Mouse (Mus musculus) hindbrain, embryonic 12.5 days (tissue): ENCODE measurements around the gene Egfl8. TPM values are rescaled to one million over a fixed set of nuclear protein-coding genes. Genes with fewer than 3 reads are reported as not detected.

Source experiments
- ATAC-seq: fragments of 200-750 bp; cut with Nextera tagmentation; 2 replicates; pipeline ENCODE4 v1.8.0; 2017; ENCODE audit warnings: moderate TSS enrichment; ENCODE audit not compliant: low FRiP score
- H3K27ac ChIP-seq: fragments of 300-500 bp; sonication (generic); 2 replicates; pipeline ENCODE4 v1.5.1; 2016; ENCODE audit warnings: mild to moderate bottlenecking
- H3K27me3 ChIP-seq: fragments of 300-500 bp; sonication (generic); 2 replicates; pipeline ENCODE4 v1.6.1; 2016; ENCODE audit warnings: mild to moderate bottlenecking
- H3K36me3 ChIP-seq: fragments of 300-500 bp; sonication (generic); 2 replicates; pipeline ENCODE4 v1.6.1; 2016; ENCODE audit warnings: mild to moderate bottlenecking
- H3K4me1 ChIP-seq: fragments of 300-500 bp; sonication (generic); 2 replicates; pipeline ENCODE4 v1.6.1; 2016
- H3K4me2 ChIP-seq: fragments of 300-500 bp; sonication (generic); replicated peaks from 2 replicates; pipeline ENCODE4 v1.6.1; 2016; ENCODE audit warnings: mild to moderate bottlenecking
- H3K4me3 ChIP-seq: fragments of 300-500 bp; sonication (generic); 2 replicates; pipeline ENCODE4 v1.5.1; 2016; ENCODE audit warnings: mild to moderate bottlenecking
- H3K9ac ChIP-seq: fragments of 300-500 bp; sonication (generic); 2 replicates; pipeline ENCODE4 v1.6.1; 2016; ENCODE audit warnings: mild to moderate bottlenecking, moderate library complexity
- H3K9me3 ChIP-seq: fragments of 300-500 bp; sonication (generic); replicated peaks from 2 replicates; pipeline ENCODE4 v1.6.1; 2016; ENCODE audit warnings: mild to moderate bottlenecking
- WGBS: fragments of 180-500 bp; shearing (Covaris S2); methylation state at CpG from one replicate; pipeline ENCODE4 v1.1.7; 2016; 5-methylcytosine and 5-hydroxymethylcytosine counted together
- polyA plus RNA-seq: library from polyadenylated mRNA; unstranded; fragments of >200 nt; fragmentation: Nextera tagmentation; extraction: Ambion mirVana; gene quantifications from 2 replicates; pipeline ENCODE4 v1.2.1, GENCODE M21; 2016

Gene Egfl8
- polyA plus RNA-seq, 1 experiment from 2014 or later, result 5.3 TPM

- H3K36me3 ChIP-seq, result peaks cover 3% of the 10 kb centered on the region; the same call in 1 of the 2 replicates
- ATAC-seq, result no peak
- WGBS, result 49% methylated on average over 7 of the region's 7 CpGs
- peaks cover 62% of the 10 kb centered on the region for H3K4me1 ChIP-seq
- H3K9me3 ChIP-seq, result no peaks in the 10 kb centered on the region
- no peak overlapping the region for H3K9ac ChIP-seq
- H3K4me3 ChIP-seq, result no peak overlapping the region
- 0 out of 2 replicates have a peak overlapping the region, but pooled peaks have one; percentile 23 for H3K27ac ChIP-seq
- no peaks in the 10 kb centered on the region for H3K27me3 ChIP-seq
- no peak overlapping the region for H3K4me2 ChIP-seq
Observed at GRCm38 (mm10) chr17:34589206-34589605, 26.6 kb downstream of the Egfl8 start.

DNA sequence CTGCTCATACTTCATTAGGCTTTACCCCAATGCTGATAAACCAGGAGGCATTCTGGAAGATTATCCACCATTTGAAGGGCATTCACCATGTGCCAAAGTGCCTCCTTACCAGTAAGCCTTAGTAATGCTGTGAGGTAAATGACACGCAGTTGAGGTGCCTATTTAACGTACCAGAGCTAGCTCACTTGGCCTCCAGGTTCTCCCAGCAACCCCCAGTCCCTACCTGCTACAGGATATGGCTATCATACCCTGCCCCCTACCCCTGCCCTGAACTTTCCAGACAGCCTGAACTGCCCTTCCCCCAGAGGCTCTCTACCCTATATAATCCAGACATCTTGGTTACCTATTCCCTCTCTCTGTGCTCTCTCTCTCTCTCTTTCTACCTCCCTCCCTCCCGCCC is 27.0 kb downstream of the Egfl8 start:
- no peaks in the 10 kb centered on the region for H3K27me3 ChIP-seq
- H3K4me1 ChIP-seq, result peaks cover 58% of the 10 kb centered on the region
- H3K4me2 ChIP-seq, result no peak overlapping the region
- no peaks in the 10 kb centered on the region for H3K36me3 ChIP-seq
- WGBS, result 74% methylated on average over 3 of the region's 3 CpGs
- H3K9me3 ChIP-seq, result no peaks in the 10 kb centered on the region
- H3K4me3 ChIP-seq, result no peak overlapping the region
- H3K27ac ChIP-seq, result no peak overlapping the region
- ATAC-seq, result no peak
- no peak overlapping the region for H3K9ac ChIP-seq

- 3% methylated on average over 19 of the region's 19 CpGs for WGBS
- H3K4me3 ChIP-seq, result peak overlapping the region; percentile 55
- H3K4me2 ChIP-seq, result peak overlapping the region; percentile 89
- H3K4me1 ChIP-seq, result peaks cover 48% of the 10 kb centered on the region
- H3K27me3 ChIP-seq, result no peaks in the 10 kb centered on the region
- no peaks in the 10 kb centered on the region for H3K9me3 ChIP-seq
- no peaks in the 10 kb centered on the region for H3K36me3 ChIP-seq
- peak overlapping the region; percentile 87 for H3K9ac ChIP-seq
- H3K27ac ChIP-seq, result peak overlapping the region; percentile 99
- no peak for ATAC-seq
Observed at GRCm38 (mm10) chr17:34587814-34588213, 28.0 kb downstream of the Egfl8 start.

GRCm38 (mm10) chr17:34587423-34587811 is 28.4 kb downstream of the Egfl8 start:
- H3K4me1 ChIP-seq, result peaks cover 47% of the 10 kb centered on the region
- no peaks in the 10 kb centered on the region for H3K9me3 ChIP-seq
- peak overlapping the region; percentile 55 for H3K4me3 ChIP-seq
- under 1% methylated on average over 50 of the region's 50 CpGs for WGBS
- peak; percentile 83 for ATAC-seq
- peak overlapping the region; percentile 87 for H3K9ac ChIP-seq
- peak overlapping the region; percentile 89 for H3K4me2 ChIP-seq
- no peaks in the 10 kb centered on the region for H3K36me3 ChIP-seq
- H3K27ac ChIP-seq, result peak overlapping the region; percentile 99
- H3K27me3 ChIP-seq, result no peaks in the 10 kb centered on the region

- Histone ChIP-seq H3K9me3 (no peaks in the 10 kb centered on the region), H3K4me1 (peaks cover 47% of the 10 kb centered on the region), H3K4me2 (peak overlapping the region; percentile 89), H3K36me3 (no peaks in the 10 kb centered on the region), H3K4me3 (peak overlapping the region; percentile 55), H3K27me3 (no peaks in the 10 kb centered on the region), H3K9ac (peak overlapping the region; percentile 87), H3K27ac (peak overlapping the region; percentile 99)
- WGBS, result 1% methylated on average over 37 of the region's 38 CpGs
- peak; percentile 77 for ATAC-seq
Observed at GRCm38 (mm10) chr17:34586796-34587422, 28.9 kb downstream of the Egfl8 start.

- peak overlapping the region; percentile 89 for H3K4me2 ChIP-seq
- H3K27ac ChIP-seq, result peak overlapping the region; percentile 99
- 16% methylated on average over 32 of the region's 32 CpGs for WGBS
- peak overlapping the region; percentile 87 for H3K9ac ChIP-seq
- no peaks in the 10 kb centered on the region for H3K36me3 ChIP-seq
- H3K4me3 ChIP-seq, result peak overlapping the region; percentile 55
- no peaks in the 10 kb centered on the region for H3K9me3 ChIP-seq
- no peaks in the 10 kb centered on the region for H3K27me3 ChIP-seq
- peaks cover 42% of the 10 kb centered on the region for H3K4me1 ChIP-seq
- peak; percentile 17 for ATAC-seq
Observed at GRCm38 (mm10) chr17:34585877-34586771, 29.6 kb downstream of the Egfl8 start.

GRCm38 (mm10) chr17:34585121-34585520 is 30.6 kb downstream of the Egfl8 start:
- H3K4me2 ChIP-seq, result no peak overlapping the region
- H3K4me3 ChIP-seq, result no peak overlapping the region
- peaks cover 32% of the 10 kb centered on the region for H3K4me1 ChIP-seq
- no peaks in the 10 kb centered on the region for H3K36me3 ChIP-seq
- ATAC-seq, result no peak
- 93% methylated on average over 8 of the region's 8 CpGs for WGBS
- no peaks in the 10 kb centered on the region for H3K9me3 ChIP-seq
- no peaks in the 10 kb centered on the region for H3K27me3 ChIP-seq
- H3K27ac ChIP-seq, result peak overlapping the region; percentile 99
- H3K9ac ChIP-seq, result no peak overlapping the region

GRCm38 (mm10) chr17:34583819-34584218 is 32.0 kb downstream of the Egfl8 start:
- H3K4me2 ChIP-seq, result no peak overlapping the region
- no peaks in the 10 kb centered on the region for H3K27me3 ChIP-seq
- H3K27ac ChIP-seq, result no peak overlapping the region
- peaks cover 19% of the 10 kb centered on the region for H3K4me1 ChIP-seq
- no peak overlapping the region for H3K9ac ChIP-seq
- no peaks in the 10 kb centered on the region for H3K9me3 ChIP-seq
- H3K36me3 ChIP-seq, result no peaks in the 10 kb centered on the region
- no peak for ATAC-seq
- 86% methylated on average over 8 of the region's 8 CpGs for WGBS
- H3K4me3 ChIP-seq, result no peak overlapping the region

GRCm38 (mm10) chr17:34583397-34583796 is 32.4 kb downstream of the Egfl8 start:
- H3K4me2 ChIP-seq, result no peak overlapping the region
- H3K4me3 ChIP-seq, result no peak overlapping the region
- H3K4me1 ChIP-seq, result peaks cover 16% of the 10 kb centered on the region
- H3K9ac ChIP-seq, result no peak overlapping the region
- H3K27me3 ChIP-seq, result no peaks in the 10 kb centered on the region
- ATAC-seq, result no peak
- no peaks in the 10 kb centered on the region for H3K36me3 ChIP-seq
- H3K27ac ChIP-seq, result no peak overlapping the region
- 68% methylated on average over 7 of the region's 7 CpGs for WGBS
- no peaks in the 10 kb centered on the region for H3K9me3 ChIP-seq

- H3K9ac ChIP-seq, result peak overlapping the region; percentile 32; the same call in 1 of the 2 replicates
- no peaks in the 10 kb centered on the region for H3K36me3 ChIP-seq
- no peaks in the 10 kb centered on the region for H3K27me3 ChIP-seq
- no peak overlapping the region for H3K4me3 ChIP-seq
- H3K4me1 ChIP-seq, result peaks cover 11% of the 10 kb centered on the region
- no peak for ATAC-seq
- H3K4me2 ChIP-seq, result no peak overlapping the region
- no peaks in the 10 kb centered on the region for H3K9me3 ChIP-seq
- no peak overlapping the region for H3K27ac ChIP-seq
- WGBS, result 88% methylated on average over 12 of the region's 12 CpGs
Observed at GRCm38 (mm10) chr17:34582528-34582927, 33.2 kb downstream of the Egfl8 start.

- no peak for ATAC-seq
- no peak overlapping the region for H3K4me3 ChIP-seq
- H3K9ac ChIP-seq, result no peak overlapping the region
- no peaks in the 10 kb centered on the region for H3K27me3 ChIP-seq
- H3K9me3 ChIP-seq, result no peaks in the 10 kb centered on the region
- no peaks in the 10 kb centered on the region for H3K4me1 ChIP-seq
- 92% methylated on average over 3 of the region's 3 CpGs for WGBS
- no peak overlapping the region for H3K27ac ChIP-seq
- H3K4me2 ChIP-seq, result no peak overlapping the region
- H3K36me3 ChIP-seq, result no peaks in the 10 kb centered on the region
Observed at GRCm38 (mm10) chr17:34578070-34578469, 37.7 kb downstream of the Egfl8 start.

GRCm38 (mm10) chr17:34576577-34576976 is 39.2 kb downstream of the Egfl8 start:
- no peaks in the 10 kb centered on the region for H3K36me3 ChIP-seq
- H3K4me3 ChIP-seq, result no peak overlapping the region
- no peak overlapping the region for H3K27ac ChIP-seq
- no peaks in the 10 kb centered on the region for H3K4me1 ChIP-seq
- no peak overlapping the region for H3K9ac ChIP-seq
- H3K4me2 ChIP-seq, result no peak overlapping the region
- H3K9me3 ChIP-seq, result no peaks in the 10 kb centered on the region
- no peaks in the 10 kb centered on the region for H3K27me3 ChIP-seq
- ATAC-seq, result no peak
- WGBS, result 70% methylated on average over 5 of the region's 5 CpGs
